Mouse (Mus musculus) gastrocnemius, postnatal 10 days (tissue): ENCODE data around the gene Mgll. TPM values are rescaled to one million over a fixed set of nuclear protein-coding genes. Genes with fewer than 3 reads are reported as not detected.

Experiments used
- DNase-seq: peaks from one replicate; pipeline ENCODE4 v3.0.0; 2021; ENCODE audit warnings: mixed read lengths
- total RNA-seq, 2 experiments: library from RNA; stranded (reverse); gene quantifications; 2 replicates each; pipeline ENCODE4 v1.2.3; 2021

Gene Mgll
- total RNA-seq, 2 experiments from 2014 or later, result 66.8 to 73.4 TPM

GRCm38 (mm10) chr6:88849270-88849669 is 125.1 kb downstream of the Mgll start:
- DNase-seq, result peak; percentile 45

GRCm38 (mm10) chr6:88850034-88850433 is 125.8 kb downstream of the Mgll start:
- DNase-seq, result no peak

DNA sequence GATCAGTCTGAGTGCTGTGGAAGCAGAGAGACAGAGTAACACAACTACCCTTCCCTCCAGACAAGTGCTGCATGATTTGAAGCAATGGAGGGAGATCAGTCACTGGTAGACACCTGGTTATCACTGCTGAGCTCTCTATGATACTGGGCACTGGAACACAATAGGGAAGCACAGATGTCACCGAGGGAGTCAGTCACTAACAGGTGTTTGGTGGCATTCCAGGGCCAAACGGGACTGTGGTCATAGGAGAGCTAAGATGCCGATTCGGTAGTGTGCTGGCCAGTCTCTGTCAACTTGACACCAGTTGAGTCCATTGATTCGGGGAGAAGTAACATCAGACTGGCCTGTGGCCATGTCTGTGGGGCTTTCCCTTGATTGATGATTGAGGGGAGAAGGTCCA is 130.3 kb downstream of the Mgll start:
- DNase-seq, result no peak

GRCm38 (mm10) chr6:88855636-88856035 is 131.4 kb downstream of the Mgll start:
- DNase-seq, result peak; percentile 74

- DNase-seq, result peak; percentile 45
Observed at GRCm38 (mm10) chr6:88857249-88857648, 133.0 kb downstream of the Mgll start.

DNA sequence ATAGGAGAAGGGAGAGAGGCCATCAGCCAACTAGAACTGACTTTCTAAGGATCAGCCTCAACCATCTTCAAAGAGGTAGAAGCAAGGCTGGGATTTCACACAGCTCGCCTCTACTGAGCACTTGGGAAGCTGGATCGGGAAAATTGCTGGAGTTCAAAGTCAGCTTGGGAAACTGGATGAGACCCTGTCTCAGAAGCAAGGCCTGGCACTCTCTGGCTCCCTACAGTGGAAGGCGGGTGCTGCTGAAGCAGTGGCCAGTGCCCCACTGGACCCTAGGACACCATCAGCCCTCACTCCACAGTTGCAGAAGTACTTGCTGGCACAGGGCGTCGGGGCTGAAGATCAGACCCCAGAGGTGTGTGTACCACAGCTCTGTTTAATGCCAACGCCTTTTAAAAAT is 133.6 kb downstream of the Mgll start:
- DNase-seq, result no peak

DNA sequence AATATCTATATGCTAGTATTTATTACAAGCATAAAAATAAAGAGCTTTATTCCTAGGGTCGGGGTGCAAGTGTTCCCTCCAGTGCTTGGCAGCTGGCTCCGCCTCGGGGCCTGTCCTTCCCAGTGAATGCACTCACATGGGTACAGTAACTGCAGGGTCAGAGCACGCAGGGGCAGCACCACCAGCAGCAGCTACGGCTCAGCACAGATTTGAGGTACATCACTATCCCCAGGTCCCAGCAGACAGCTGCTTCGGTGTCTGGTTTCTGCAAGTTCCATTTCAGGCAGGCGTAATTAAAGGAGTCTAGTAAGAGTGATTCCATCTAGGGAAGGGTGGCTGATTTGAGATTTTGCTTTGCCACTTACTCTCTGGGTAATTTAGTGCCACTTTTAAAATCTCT is 134.1 kb downstream of the Mgll start:
- DNase-seq, result no peak

DNA sequence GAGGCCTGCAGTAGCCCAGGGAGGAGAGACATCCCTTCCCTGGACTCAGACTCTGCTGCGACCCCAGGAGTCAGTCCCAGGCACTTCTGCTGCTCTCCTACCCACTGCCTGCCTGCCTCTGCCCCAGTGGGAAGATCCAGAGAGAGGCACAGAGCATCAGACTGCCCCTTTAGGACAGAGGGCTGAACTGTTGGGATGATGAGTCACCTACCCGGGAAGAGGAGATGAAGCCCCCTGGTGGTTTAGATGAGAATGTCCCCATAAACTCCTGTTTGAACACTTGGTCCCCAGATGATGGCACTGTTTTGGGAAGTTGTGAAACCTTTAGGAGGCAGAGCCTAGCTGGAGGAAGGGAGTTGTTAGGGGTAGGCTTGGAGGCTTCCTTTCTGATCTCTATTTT is 136.7 kb downstream of the Mgll start:
- DNase-seq, result no peak

GRCm38 (mm10) chr6:88865704-88866103 is 141.5 kb downstream of the Mgll start:
- DNase-seq, result no peak

DNA sequence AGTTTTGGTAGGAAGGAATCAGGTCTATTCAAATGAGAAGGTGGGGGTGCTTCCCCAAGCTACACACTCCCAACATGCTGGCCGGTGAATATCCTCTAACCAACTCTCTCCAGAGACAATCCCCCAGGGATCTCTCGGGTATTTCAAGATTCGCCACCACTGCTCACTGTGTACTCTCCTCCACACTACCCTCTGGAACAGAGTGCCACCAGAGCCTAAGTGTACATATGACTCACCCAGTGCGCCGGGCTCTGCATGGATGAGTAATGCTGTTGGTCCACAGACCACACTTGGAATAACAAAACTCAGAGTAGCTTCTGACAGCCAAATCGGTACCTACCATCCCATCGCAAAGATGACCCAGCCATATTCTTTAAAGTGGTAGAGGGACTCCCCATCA is 145.2 kb downstream of the Mgll start:
- no peak for DNase-seq

DNA sequence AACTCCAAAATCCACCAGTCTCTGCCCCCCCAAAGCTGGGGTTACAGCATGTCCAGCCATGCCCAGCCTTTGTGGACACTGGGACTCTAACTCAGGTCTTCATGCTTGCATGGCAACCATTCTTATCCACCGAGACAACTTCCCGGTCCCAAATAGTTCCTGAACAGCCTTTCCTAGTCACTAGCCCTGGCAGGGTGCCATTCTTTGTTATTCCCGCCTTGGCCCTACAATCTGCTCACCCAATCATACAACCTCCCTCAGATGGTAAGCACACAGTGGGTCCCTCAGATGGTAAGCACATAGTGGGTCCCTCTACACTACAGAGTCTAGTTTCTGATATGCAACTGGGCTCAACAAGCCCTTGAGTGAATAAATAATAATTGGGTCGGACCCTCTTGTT is 146.4 kb downstream of the Mgll start:
- DNase-seq, result peak; percentile 42

DNA sequence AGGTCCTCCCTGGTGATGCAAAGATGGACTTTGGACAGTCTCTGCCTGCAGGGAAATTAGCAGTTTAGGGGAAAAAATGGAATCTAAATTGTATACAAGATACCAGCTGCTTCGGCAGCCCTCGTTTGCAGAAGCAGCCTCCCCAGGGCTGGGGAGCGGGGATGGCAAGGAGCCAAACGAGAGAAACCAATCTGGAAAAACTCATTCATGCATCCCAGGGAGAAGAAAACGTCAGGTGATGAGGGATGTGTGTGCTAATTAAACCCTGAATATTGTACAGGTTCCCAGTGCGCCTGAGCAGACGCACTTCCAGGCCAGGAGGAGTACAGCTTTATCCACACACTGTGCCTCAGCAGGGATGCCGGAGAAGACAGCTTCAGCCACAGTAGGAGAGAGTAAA is 147.3 kb downstream of the Mgll start:
- no peak for DNase-seq

DNA sequence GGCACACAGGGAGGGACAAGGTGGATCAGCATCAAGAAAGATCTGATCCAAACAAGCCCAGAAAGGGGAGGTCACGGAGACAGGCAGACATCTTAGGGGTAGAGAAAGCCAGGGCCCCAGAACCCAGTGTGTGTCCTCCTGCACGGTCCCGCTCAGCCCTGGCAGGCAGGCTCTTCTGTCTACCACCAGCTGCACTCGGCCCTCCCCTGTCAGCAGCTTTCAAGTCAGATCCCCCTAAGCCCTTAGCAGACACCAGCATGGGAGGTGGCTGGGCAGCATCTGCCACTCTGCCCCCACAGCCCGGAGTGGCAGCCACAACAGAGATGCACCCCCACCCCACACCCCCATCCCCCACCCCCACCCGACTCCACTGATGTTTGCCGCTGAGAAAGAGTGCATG is 148.6 kb downstream of the Mgll start:
- no peak for DNase-seq

DNA sequence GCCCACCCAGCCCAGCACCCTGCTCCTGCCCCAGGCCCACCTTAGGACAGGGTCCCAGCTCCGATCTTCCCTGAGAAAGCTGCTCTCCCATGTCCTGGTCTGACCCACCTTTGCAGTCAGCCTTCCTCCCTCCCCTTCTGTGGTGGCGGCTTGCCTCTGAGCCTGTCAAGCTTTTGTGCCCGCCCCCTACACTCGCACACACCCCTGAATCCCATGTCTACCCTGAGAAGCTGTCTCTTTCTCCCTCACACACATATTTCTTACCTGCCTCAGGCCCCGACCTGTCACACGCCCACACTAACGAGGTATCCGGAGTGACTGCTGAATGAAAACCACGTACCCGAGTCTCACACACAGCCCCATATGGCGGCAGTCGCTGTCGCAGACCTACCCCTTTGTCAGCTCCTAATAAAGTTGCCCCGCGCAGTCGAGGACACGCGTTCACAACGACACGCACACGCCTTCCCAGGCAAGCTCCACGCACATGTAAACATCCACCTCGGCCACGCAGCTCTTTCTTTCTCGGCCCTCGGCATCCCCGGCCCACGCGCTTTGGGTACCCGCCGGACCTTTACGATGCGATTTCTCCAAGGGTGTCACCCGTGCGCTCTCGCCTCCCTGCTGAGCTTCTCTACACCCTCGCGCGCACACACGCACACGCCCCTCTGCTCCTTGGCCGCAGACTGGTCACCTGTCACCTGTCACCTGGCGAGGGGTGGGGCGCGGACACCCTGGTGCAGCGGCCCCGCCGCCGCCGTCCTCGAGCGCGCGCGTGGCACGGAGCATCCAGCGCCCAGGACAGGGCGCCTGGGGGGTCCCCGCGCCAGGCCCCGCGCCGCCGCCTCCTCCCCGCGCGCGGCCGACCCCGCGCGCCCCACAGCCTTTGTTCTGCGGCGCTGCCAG is 150.0 kb downstream of the Mgll start:
- peak; percentile 34 for DNase-seq

DNA sequence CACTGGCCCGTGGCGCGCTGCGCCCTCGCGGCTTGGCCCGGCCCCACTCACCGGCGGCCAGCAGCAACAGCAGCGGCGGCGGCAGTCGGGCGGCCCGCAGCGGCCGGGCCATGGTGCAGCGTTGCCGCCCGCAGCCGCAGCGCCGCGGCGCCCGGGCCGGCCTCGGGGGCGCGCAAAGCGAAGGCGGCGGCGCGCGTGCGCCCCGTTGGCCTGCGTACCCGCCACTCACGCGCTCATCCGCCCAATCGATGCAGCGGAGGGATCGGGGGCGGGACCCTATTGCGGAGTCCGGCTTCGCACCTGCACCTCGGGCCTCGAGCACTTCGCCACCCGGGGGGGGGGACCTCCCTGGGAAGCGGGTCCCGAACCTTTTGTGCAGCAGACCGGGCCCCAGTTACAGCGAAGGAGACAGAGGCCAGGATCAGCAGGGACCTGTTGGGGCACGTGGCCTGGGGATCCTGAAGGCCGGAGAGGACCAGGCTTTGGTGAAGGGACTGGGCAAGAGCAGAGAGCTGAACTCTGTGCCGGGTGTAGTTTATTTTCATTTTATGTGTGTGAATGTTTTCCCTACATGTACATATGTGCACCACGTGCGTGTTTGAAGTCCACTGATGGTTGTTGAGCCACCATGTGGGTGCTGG is 150.8 kb downstream of the Mgll start, which contains the start of gene Podxl2:
Gene Podxl2, minus strand, starts transcription at position 177 of the 641 bp plus-strand sequence.
- DNase-seq, result peak; percentile 86

Other genes starting within 250 kb of the Mgll start
- 10 to 100 TPM; 57.6 to 78.0 TPM for gene Sec61a1, start 205.5 kb upstream of the Mgll start, total RNA-seq
- gene Kbtbd12, start 86.5 kb upstream of the Mgll start, total RNA-seq, result 10 to 100 TPM; 41.8 to 45.9 TPM
- gene Abtb1, start 117.6 kb downstream of the Mgll start, total RNA-seq, result 10 to 100 TPM; 15.6 to 17.9 TPM
- 10 to 100 TPM; 69.0 to 70.3 TPM for gene Podxl2, start 150.6 kb downstream of the Mgll start, total RNA-seq
- 10 to 100 TPM; 15.5 to 23.7 TPM for gene Mcm2, start 174.4 kb downstream of the Mgll start, total RNA-seq
- gene Tpra1, start 177.8 kb downstream of the Mgll start, total RNA-seq, result 10 to 100 TPM; 21.4 to 34.4 TPM